Mouse (Mus musculus) cerebral cortex, adult 2 months (tissue): ENCODE measurements around the gene Prss30.

ENCODE experiments used
- WGBS: fragments of 180-500 bp; shearing (Covaris S2); methylation state at CpG from one replicate; pipeline ENCODE4 v1.1.7; 2018; 5-methylcytosine and 5-hydroxymethylcytosine counted together

Prss30 gene

GRCm38 (mm10) chr17:23984989-23985388 lies 4.6 kb upstream of the Prss30 start:
- 86% methylated on average over 1 of the region's 1 CpGs for WGBS

GRCm38 (mm10) chr17:23982912-23983311 lies 2.5 kb upstream of the Prss30 start:
- 80% methylated on average over 4 of the region's 4 CpGs for WGBS

GRCm38 (mm10) chr17:23979471-23979870 lies 895 bp downstream of the Prss30 start:
- 52% methylated on average over 3 of the region's 3 CpGs for WGBS

GRCm38 (mm10) chr17:23976665-23977064 lies 3.7 kb downstream of the Prss30 start:
- 91% methylated on average over 4 of the region's 4 CpGs for WGBS

- WGBS: 79% methylated on average over 9 of the region's 9 CpGs
These were observed 9.1 kb downstream of the Prss30 start for GRCm38 (mm10) chr17:23971315-23971714.

- WGBS: 15% methylated on average over 1 of the region's 1 CpGs
These were observed 11.1 kb downstream of the Prss30 start for GRCm38 (mm10) chr17:23969231-23969630.

GRCm38 (mm10) chr17:23968780-23969179 lies 11.6 kb downstream of the Prss30 start:
- 60% methylated on average over 2 of the region's 2 CpGs for WGBS

GRCm38 (mm10) chr17:23966658-23967401 lies 13.5 kb downstream of the Prss30 start:
- 84% methylated on average over 10 of the region's 10 CpGs for WGBS

GRCm38 (mm10) chr17:23965805-23966425 lies 14.5 kb downstream of the Prss30 start:
- 48% methylated on average over 6 of the region's 6 CpGs for WGBS

- 51% methylated on average over 4 of the region's 4 CpGs for WGBS
These were observed 18.7 kb downstream of the Prss30 start for GRCm38 (mm10) chr17:23961573-23962122.

- WGBS: 37% methylated on average over 3 of the region's 3 CpGs
These were observed 20.2 kb downstream of the Prss30 start for GRCm38 (mm10) chr17:23960084-23960738.

- 83% methylated on average over 5 of the region's 5 CpGs for WGBS
These were observed 25.2 kb downstream of the Prss30 start, which contains the start of gene Sbpl for GRCm38 (mm10) chr17:23955174-23955573. TSS of gene Sbpl (minus strand) at chr17:23955274.

- WGBS: 45% methylated on average over 4 of the region's 4 CpGs
These were observed 29.5 kb downstream of the Prss30 start for GRCm38 (mm10) chr17:23950828-23951227.

GRCm38 (mm10) chr17:23949068-23949467 lies 31.3 kb downstream of the Prss30 start:
- WGBS: 87% methylated on average over 2 of the region's 2 CpGs

- 46% methylated on average over 4 of the region's 4 CpGs for WGBS
These were observed 32.9 kb downstream of the Prss30 start for GRCm38 (mm10) chr17:23947486-23947885.

GRCm38 (mm10) chr17:23941372-23941771 lies 39.0 kb downstream of the Prss30 start, which contains the start of gene Sbp:
TSS of gene Sbp (plus strand) at chr17:23941672.

GRCm38 (mm10) chr17:23931157-23931556 lies 49.2 kb downstream of the Prss30 start:
- 84% methylated on average over 5 of the region's 5 CpGs for WGBS

- WGBS: under 1% methylated on average over 14 of the region's 14 CpGs
These were observed 55.3 kb downstream of the Prss30 start for GRCm38 (mm10) chr17:23925090-23925493.

- WGBS: under 1% methylated on average over 29 of the region's 29 CpGs
These were observed 55.8 kb downstream of the Prss30 start for GRCm38 (mm10) chr17:23924531-23925007.
